Mouse (Mus musculus) lung, adult 2 months (tissue): ENCODE measurements at regions not wholly inside any gene's neighbourhood (a gene's known extent, or its start where the extent isn't known, plus 50 kb on each side); places are given as distances from the start of the nearest gene placed in this dataset.

Experiments used
- CTCF ChIP-seq: fragments of 200-500 bp; IDR thresholded peaks from 2 replicates; pipeline ENCODE4 v1.5.1; 2011; ENCODE audit warnings: mild to moderate bottlenecking, low read length, control low read depth; ENCODE audit not compliant: insufficient read depth
- POLR2A ChIP-seq: fragments of 200-500 bp; IDR thresholded peaks from 2 replicates; pipeline ENCODE4 v1.6.1; 2011; ENCODE audit warnings: low read depth, mild to moderate bottlenecking, control low read depth, low read length, borderline replicate concordance; ENCODE audit errors: extremely low read depth

DNA sequence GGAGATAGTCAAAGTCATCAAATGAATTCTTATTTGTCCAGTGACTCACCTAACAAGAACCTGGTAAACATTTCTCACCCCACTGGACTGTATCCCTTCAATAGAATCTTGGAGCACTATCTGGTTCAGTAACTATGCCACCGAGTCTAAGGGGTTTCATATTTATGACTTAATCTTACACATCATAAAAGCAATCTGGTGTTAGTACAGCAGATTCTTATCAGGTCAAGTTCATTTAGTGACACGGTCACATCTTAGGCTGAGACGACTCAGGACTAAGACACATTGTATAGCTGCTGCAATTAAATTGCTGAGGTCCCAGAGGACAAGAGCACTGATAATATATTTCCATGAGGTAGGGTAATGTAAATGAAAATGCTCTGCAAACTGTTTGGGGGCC lies 57.4 kb upstream of the Tmem26 start:
- TF ChIP-seq CTCF = no peak
- TF ChIP-seq POLR2A = no peak
